Mouse (Mus musculus) embryo, embryonic 9.5 days (tissue): Measurements from ENCODE around the gene Gm21981.
A peak's percentile ranks its signal among the peaks of the same experiment; 100 is the strongest.

ENCODE experiments used
- DNase-seq: peaks from one replicate; pipeline ENCODE4 v3.0.0-alpha.2; 2017; ENCODE audit errors: extremely low spot score

The Gm21981 gene

DNA sequence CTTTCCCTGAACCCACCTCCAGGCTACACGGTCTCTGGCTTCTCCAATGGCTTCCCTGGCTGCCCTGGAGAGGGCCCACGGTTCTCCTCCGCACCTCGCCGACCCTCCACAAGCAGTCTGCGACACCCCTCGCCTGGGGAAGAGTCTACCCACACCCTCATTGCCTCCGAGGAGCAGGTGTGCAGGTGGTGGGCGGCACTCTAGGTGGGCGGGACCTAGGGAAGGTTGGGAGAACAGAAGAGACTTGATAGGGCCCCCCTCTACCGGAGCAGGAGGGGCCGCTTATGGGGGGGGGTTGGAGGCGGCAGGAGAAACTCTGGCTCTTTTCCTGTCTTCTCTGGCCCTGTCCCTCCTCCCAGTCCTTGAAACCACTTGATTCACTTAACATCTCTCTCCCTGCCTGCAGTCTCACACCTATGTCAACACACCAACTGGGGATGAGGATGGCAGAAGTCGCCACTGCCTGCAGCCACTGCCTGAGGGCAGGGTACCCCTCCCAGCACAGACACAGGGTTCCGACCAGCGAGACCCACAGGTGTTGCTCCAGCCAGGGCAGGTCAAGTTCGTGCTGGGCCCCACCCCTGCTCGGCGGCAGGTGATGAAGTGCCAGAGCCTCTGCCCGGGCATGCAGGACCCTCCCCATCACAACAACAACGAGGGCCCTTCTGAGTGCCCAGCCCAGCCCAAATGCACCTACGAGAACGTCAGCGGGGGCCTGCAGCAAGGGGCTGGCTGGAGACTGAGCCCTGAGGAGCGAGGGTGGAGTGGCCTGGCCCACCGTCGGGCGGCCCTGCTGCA, 8.5 kb upstream of the Gm21981 start:
- no peak for DNase-seq

DNA sequence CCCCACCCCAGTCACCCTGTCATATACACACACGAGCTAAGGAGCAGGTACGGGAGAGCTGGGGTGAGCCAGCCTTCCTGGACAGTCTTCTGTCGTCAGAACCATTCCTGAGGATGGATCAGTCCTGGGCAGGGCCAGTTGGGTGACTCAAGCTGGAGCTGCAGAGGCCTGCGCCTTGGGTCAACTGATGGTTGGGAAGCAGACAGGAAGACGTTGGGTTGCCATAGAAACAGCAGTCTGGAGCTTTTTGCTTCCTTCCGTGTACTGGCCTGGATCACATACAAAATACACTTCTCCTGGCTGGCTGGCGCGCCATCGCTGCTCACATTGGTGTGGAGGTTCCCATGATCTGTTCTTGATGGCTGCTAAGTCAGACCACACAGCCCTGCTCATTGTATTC, 7.5 kb upstream of the Gm21981 start:
- no peak for DNase-seq

DNA sequence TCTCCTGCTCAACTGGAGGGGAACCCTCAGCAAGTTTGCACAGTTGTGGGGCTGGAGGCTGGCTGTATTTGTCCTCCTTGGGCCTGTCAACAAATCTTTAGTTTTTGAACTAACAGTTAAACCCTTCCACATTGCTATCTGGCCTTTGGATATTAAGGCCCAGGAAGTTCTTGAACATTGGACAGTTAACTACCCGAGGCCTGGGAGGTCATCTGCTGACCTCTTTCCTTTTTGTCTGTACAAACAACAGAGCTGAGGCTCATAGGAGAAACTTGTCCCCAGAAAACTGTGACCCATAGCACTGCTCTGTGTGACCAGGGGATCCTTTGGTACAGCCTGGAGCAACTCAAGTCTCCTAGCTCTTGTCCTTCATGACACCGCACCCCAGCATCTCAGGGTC, 4.8 kb upstream of the Gm21981 start:
- DNase-seq, result no peak

DNA sequence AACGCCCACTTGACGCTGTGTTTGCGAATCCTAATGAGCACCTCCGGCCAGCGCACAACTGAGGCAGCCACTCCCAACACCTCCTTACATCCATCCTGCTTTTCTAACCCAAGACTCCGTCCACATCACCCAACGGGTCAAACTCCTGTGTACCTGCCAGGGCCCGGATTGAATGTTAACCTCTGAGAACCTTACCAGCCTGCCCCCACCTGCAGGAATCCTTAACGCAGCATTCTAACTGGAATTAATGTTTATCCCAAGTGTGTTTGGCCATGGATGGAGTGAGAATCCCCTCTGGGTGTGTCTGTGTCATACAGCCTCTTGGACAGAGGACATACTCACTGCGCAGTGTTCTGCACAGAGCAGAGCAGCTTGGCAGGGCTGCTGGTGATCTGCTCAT, 3.9 kb upstream of the Gm21981 start:
- no peak for DNase-seq

DNA sequence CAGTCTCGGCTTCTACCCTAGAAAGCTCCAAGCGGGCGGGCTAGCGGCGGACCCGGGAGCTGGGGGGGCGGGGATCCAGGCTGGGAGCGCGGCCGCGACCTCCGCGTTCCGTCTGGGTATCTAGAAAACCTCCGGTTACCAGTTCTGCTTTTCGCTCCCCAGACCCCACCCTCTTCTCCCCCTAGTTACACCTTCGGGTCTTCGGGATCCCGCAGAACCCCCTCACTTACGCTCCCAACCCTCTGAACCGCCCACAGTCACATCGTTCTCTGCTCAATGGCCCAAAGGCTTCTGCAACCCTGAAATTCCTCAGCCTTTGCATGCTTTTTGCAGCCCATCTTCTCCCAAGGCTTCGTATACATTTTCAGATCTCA, 1.1 kb upstream of the Gm21981 start:
- DNase-seq, result no peak

DNA sequence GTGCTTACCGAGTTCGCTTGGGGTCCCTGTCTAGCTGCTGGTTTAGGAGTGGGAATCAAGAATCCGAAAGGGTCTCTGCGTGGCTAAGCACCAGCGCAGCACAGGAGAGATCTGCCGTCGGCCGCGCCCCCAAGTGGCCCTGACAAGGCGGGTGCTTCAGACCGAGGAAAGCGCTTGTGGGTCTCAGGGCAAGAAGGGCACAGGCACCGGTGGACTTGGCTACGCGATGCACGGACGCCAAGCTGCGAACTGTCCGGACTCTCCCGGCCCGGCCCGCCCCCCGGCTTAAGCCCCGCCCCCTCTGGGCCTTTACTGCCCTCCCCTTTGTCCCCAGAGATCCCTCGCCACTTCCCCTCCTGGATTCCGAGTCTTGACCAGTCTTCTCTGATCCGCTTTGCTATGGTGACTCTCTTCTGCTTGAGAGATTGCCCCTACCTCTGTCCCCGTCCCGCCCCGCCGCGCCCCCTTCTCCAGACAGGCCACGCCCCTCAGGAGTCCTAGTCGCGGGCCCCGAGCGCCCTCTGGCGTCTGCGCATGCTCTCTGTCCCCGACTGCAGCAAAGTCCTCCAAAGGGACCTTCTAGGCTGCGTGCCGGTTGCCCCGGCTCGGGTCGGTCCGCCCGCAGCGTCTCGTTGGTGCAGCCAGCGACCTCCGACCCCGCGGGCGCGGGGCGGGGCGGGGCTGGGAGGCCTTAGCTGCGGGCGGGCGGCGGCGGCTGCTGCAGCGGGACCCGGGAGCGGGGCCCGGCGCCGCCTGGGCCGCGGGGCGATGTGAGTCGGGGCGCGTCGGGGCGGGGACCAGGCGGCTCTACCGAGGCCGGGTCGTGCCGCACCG, 465 bp upstream of the Gm21981 start, which contains the start of gene Prickle4:
TSS of gene Prickle4 (minus strand) at position 234 of the 834 bp plus-strand sequence.
- DNase-seq, result peak; percentile 99

DNA sequence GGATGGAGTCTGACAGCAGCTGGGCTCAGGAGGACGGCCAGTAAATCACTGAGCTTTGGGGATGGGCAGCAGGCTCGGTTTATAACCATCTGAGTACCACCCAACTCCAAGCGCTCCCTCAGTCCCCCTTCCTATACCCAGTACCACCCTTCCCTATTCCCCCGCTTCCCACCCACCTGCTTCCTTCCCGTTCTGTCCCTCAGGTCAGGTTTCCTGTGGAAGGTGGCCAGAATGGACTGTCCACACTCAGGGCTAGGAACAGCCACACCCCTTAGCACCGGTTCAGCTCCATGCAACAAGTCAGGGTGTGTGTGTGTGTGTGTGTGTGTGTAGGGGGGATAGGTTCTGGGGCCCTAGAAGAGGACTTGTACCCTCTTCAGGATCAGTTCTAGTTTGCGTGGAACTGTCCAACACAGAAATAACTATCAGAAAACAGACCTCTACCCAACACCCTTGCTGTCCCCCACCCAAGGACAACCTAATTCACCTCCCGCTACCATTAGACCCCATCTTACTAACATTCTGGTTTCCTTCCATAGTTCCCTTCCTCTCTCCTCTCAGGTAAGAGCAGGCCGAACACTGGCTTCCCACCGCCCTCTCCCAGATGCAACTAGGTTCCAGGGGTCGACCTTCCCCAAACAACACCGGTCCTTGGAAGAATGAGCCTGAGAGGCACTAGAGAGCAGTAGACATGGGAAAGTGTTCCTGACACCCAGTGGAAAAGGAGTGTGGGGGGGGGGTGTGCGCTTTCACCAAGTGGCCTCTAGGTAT, 399 bp downstream of the Gm21981 start:
- DNase-seq, result no peak

DNA sequence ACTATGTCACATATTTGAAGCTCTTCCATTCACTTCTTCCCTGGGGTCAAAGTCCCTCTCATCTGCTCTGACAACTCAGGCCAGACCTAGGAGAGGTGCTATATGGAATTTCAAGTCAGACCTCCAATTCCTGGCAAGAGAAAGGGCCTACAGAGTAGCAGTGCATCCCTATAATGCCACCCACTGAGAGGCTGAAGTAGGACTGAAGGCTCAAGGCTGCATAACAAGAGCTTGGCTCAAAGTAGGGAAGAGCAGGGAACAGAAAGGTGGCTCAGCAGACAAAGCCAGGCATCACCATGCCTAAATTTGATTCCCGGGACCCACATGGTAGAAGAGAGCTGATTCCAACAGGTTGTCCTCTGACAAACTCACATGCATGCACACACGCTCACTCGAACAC, 2.6 kb downstream of the Gm21981 start:
- DNase-seq, result no peak

DNA sequence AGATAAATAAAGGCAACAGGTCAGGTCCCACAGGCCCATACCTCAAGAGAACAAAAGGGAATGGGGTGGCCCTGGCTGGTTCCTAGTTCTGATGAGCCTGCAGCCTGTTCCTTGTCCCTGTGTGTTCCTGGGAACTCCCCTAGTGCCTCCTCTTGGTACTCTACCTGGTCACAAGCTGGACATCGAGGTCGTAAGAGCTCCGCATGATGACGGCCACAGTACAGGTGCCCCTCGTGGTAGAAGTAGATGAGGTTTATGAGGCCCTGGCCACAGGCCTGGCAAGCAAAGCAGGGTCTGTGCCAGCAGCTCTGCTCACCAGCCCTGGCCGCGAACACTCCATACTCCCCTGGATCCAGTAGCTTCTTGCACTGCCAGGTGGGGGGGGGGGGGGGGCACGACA, 4.4 kb downstream of the Gm21981 start:
- DNase-seq, result no peak

DNA sequence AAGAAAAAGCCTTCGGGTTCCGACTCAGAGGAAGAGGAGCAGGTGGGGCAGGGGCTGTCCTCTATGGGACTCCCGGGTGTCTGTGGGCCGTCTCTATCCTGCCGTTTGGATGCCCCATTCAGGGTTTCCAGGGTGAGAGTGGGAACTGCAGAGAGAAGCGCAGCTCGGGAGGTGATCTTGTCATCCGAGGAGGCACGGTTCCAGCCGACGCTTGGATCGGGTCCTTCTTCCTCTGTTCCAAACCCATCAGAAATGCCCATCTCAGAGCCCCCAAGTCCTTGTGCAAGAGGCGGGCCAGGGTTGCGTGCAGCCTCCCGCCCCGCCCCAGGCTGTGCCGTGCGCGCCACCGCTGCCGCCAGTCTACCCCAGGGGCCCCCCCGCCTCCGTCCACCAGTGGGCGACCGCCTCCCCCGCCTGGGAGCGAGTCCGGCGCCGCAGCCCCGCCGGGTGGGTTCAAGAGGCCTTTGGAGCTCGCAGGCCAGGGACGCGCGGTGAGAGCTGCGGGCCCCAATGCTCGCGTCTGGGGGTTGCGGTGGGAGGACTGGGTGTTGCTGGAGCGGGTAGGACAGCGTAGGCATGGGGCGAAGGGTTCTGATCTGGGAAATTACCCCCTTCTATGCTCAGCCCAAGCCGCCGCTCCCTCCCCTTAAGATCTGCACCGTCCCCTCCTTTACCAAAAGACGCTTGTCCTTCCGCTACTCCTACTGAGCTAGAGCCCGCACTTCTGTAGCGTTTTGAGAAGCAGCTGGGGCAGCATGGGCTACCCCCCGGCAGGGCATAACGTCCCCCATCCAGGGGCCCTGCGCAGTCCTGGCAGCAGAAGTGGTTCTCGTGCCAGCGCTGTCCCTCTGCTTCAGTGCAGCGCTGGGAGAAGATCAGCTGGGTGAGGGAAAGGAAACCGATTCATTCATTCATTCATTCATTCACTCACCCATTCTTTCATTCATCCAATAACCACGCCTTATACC, 5.4 kb downstream of the Gm21981 start, which contains the start of gene Frs3:
TSS of gene Frs3 (plus strand) at position 423 of the 968 bp plus-strand sequence.
- DNase-seq, result peak; percentile 77

DNA sequence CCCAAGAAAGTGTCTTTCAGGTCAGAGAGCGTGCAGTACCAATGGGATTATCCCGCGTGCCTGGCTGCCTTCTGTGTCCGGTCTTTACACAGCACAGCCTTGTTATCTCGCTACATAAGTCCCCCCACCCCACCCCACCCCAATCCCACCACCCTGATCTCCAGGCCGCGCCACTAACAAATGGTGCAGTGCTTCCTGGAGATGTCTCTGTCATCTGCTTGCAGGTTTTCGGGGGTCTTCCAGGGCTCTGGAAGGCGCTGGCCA, 6.0 kb downstream of the Gm21981 start, which contains the start of gene Tomm6:
TSS of gene Tomm6 (minus strand) at position 43 of the 264 bp plus-strand sequence.
- no peak for DNase-seq

DNA sequence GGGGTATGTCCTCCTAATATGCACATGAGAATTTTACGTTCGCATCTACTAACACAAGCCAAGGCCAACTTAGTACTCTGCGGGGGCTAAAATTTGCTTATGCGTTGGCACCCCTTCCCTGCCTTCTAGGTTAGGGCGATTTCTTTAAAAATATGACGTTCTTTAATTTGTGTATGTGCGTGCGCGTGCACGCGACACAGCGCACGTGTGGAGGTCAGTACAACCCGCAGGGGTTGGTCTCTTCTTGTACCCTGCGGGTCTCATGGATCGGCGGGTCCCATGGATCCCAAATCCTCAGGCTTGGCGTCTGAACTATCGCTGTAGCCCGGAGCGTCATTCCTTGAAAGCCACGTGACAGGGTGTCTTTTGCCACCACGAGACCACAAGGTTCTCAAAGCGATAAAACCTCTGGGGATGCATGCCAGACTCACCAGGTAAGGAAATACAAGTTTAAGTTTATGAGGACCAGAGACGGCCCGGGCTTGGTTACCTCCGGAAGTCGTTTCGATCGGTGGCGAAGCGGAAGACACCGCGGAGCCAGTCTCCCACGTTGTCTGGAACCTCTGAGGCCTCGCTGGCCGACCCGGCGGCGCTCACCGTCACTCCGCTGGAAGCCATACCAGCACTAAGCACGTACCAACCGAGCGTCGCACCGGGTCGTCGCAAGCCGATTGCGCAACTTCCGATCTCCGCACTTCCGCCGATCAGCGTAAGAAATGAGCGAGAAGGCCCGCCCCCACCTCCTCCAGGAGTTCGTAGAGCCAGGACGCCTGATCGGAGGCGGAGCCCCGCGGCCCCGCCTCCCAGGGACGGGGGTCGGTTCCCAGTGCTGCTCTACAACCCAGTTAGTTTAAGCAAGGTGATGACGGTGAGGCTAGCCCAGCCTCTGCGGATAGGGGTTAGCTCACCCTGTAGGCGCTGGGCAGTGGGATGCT, 6.6 kb downstream of the Gm21981 start:
- DNase-seq, result peak; percentile 92

DNA sequence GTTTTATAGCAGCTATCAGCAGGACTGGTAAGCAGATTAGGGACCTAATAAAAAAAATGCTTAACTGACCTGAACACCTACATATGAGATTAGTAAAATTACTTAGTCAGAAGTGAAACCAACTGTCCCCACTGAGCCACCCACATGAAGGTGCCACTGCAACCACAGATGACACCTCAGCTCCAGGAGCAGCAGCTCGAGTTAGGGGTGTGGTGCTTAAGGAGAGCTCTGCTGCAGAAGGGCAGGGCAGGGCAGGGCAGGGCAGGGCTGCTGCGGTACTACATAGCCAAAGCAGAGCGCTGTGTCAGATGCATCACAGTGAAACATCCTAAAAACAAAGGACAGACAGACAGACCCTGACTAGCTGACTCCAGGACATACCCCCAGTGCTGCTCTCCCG, 11.4 kb downstream of the Gm21981 start:
- DNase-seq, result no peak

DNA sequence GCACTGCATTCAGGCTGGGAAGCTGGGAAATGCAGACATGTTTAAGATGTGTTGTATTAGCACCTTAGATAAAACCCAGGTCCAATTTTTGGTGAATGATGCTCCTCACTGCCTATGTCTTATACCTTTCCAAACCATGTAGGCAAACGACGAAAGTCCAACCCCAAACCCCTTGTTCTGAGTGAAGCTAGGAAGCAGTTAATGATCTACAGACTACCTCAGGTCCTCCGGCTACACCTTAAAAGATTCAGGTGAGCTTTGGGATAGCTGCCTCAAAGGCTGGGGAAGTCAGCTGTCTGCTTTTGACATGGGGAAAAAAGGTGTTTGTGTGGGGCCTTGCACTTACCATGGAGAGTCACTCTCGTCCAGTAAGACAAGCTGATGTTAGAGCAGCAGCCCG, 15.6 kb downstream of the Gm21981 start:
- DNase-seq, result no peak

DNA sequence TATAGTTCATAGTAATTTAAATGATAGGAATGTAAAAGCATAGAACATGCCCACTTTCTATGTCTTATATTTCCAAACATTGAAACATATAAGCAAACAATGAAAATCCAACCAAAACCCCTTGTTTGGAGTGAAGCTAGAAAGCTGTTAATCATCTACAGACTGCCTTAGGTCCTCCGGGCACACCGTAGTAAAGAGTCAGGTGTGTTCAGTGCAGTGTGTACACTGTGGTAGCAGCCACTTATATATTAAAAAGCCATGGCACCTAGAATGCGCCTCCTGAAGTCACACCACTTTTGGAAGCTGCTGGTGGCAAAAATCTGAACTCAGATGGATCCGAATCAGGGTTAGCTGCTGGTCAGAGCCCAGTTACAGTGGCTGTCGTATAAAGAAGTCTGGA, 16.0 kb downstream of the Gm21981 start:
- DNase-seq, result no peak

DNA sequence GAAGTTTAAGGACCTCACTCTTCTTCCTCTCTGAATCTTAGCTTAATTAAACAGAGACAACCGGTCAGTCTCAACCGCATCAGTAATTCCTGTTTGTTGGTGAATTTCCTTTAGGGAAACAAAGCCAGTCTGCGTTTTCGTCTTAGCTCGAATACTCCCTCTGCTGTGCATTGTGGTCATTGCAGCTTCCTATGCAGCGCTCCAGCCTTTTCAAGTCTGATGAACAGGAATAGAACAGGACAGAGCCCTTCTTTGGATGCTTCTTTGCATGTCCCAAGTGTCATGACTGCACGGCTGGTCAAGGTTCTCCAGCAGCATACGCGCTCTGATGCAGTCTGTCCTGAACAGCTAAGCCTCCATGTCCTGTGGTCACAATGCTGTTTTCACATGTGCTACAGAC, 17.7 kb downstream of the Gm21981 start:
- DNase-seq, result peak; percentile 76

DNA sequence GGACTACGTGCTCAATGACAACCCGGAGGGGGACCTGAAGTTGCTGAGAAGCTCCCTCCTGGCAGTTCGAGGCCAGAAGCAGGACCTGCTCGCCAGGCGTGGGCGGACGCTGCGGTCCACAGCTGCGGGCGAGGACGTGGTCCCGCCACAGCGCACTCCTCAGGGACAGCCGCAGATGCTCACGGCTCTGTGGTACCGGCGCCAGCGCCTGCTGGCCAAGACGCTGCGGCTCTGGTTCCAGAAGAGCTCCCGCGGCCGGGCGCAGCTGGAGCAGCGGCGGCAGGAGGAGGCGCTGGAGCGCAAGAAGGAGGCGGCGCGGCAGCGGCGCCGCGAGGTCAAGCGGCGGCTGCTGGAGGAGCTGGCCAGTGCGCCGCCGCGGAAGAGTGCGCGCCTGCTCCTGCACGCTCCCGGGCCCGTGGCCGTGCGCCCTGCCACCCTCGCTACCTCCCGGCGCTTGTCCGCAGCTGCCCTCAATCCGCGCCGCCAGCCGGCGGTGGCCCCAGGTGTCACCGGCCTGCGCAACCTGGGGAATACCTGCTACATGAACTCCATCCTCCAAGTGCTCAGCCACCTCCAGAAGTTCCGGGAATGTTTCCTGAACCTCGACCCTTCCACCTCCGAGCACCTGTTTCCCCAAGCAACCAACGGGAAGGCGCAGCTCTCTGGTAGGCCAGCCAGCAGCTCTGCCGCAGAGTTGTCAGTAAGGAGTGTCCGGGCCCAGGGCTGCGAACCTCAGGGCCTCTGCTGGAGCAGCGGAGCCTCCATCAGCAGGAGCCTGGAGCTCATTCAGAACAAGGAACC, 21.7 kb downstream of the Gm21981 start:
- DNase-seq, result peak; percentile 62

DNA sequence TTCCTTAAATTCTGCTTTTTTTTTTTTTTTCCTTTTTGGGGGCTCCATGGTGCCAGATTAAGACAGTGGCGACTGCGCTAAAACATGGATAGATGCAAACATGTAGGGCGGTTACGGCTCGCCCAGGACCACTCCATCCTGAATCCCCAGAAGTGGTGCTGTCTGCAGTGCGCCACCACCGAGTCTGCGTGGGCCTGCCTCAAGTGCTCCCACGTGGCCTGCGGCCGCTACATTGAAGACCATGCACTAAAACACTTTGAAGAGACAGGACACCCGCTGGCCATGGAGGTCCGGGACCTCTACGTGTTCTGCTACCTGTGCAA, 22.3 kb downstream of the Gm21981 start:
- no peak for DNase-seq

DNA sequence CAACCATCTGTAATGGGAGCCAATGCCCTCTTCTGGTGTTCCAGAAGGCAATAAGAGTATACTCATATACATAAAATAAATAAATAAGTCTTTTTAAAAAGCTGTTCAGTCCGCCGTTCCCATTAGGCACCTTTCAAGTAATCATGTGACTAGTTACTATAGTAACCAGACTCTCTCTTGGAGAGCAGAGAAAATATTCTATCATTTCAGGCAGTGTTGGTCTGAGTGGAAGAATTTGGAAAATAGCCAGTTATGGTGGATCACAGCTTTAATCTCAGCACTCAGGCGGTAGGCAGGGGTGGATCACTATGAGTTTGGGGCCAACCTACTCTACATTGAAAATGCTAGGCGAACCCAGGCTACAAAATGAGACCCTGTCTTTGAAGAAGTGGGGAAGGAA, 25.1 kb downstream of the Gm21981 start:
- DNase-seq, result no peak
